Mouse (Mus musculus) thymus, adult 2 months (tissue): Measurements from ENCODE around the gene Ifi35.

Source experiments
- CTCF ChIP-seq: fragments of 200-500 bp; IDR thresholded peaks from 2 replicates; pipeline ENCODE4 v1.5.1; 2012; ENCODE audit warnings: mild to moderate bottlenecking, control low read depth, low read length, moderate library complexity, borderline replicate concordance; ENCODE audit not compliant: control insufficient read depth, poor library complexity, insufficient read depth; ENCODE audit errors: extremely low read depth
- POLR2A ChIP-seq: fragments of 200-500 bp; IDR thresholded peaks from 2 replicates; pipeline ENCODE4 v1.6.1; 2012; ENCODE audit warnings: mild to moderate bottlenecking, low read length, control low read depth, moderate library complexity; ENCODE audit not compliant: control insufficient read depth, poor library complexity, insufficient read depth; ENCODE audit errors: extremely low read depth

GRCm38 (mm10) chr11:101465869-101466551, 17.8 kb downstream of the Ifi35 start, which contains the start of gene Vat1:
- TF ChIP-seq POLR2A (no peak), CTCF (no peak)
